Mouse (Mus musculus) v-Abl transformed pro-B cells (cell line): ENCODE measurements at regions not wholly inside any gene's neighbourhood (a gene's known extent, or its start where the extent isn't known, plus 50 kb on each side); places are given as distances from the start of the nearest gene placed in this dataset.

ENCODE experiments used
- in situ Hi-C, 2 experiments: fragments of 400-800 bp; cut with MboI; formaldehyde crosslinking; loops; one replicate each; pipeline ENCODE4 v1.15.1; 2025; ENCODE audit not compliant: unreplicated experiment in 2 of 2

DNA sequence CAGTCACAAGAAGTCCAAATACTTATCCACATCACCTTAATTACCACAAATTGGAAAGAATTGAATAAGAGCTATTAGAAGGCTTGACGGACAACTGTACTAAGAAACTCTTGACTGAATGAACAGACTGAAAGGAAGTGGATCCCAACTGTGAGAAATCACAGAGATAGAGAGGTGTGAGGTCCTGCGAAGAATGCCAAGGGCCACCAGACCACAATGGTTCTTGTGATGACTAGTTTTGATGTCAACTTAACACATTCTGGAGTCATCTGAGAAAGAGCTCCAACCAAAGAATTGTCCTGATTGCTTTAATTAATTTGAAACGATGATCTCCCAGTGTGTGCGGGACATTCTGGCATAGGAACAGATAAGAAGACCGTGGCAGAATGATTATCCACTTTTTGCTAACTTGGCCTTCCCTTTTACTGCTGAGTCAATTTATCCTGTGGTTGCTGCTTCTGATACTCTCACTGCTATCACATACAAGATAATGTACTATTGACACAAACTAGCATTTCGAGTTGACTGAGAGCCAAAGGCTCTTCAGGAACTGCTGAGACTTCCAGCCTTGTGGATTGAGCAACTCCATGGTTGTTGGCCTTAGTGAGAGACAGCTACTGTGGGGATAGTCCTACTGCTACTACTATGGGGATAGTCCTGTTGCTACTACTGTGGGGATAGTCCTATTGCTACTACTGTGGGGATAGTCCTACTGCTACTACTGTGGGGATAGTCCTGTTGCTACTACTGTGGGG, 268.5 kb downstream of the Olfr1505 start:
- in situ Hi-C loops: no loop called here

DNA sequence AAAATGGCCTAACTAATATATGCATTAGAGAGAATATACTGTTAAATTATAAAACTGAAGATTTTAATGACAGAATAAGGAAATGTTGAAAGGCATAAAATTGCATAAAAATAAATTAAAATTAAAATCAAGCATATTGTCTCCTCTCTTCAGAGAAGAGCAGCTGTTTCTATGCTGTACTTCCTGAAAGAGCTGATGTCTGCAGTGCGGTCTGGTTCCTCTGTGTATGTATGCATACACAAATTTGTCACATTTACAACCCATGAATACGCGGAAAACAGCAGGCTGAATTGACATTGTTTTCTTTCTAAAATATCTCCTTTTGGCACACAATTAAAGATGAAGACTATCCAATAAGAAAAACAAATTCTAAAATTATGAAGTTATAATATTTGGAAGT, 278.5 kb downstream of the Olfr1505 start:
- in situ Hi-C loops: no loop called here

DNA sequence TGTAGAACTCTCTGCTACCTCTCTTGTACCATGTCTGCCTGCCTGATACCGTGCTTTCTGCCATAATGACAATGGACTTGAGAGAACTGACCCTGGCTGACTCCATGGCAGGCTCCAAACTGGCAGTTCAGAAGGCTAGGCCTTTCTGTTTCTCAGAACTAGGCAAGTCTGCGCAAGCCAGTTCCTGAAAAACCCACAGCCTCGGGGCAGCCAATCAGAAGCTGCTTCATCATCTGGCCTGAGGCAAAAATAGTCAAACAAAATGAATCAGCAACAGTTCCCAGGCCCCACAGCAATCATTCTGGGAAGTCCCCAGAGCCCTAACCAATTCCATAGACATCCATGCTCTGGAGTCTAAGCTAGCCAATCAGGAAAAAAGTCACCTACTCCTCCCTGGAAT, 284.5 kb downstream of the Olfr1505 start:
- in situ Hi-C loops: no loop called here

DNA sequence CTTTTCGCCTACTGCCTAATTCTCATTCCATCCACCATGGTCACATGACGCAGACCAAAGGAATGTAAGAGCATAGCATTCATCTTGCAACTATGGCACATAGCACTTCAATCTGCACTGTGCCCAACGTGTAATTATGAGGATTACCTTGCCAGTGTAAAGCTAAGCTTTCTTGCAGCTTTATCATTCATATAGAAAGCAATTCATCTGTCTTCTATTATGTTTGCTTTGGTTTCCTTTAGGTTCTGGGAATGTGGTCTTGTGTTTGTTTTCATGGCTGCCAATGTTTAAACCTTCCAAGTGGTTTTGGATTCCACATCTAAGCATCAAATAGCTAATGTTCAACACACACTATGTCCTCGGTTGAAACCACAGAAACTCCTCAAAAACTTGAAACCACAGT, 307.2 kb downstream of the Olfr1505 start:
- in situ Hi-C loops: no loop called here

DNA sequence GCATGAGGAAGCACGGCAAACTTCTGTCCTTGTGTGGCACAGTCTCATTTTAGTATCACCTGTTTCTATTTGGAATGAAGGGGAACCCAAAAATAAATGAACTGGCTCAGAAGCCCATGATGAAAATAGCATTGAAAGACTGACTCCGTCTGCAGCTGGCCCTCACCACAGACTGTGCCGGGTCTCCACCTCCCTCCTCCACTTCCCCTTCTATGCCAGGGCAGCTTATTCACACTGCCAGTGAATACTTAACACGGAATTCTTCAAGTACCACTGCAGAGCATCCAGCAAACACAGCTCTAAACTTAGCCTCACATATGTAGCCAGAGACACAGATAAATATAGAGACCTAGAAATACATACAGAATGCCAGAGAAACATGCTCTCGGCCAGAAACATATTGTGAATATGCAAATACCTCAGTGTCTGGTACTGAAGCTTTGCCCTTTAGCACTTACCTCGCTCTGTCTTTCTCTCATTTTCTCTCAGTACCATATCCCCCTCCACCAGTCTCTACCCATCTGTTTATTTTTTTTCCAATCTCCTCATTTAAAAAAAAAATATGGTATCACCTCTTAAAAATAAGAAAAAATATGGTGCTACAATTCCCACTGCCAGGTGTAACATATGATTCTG, 311.8 kb downstream of the Olfr1505 start:
- in situ Hi-C loops: no loop called here

DNA sequence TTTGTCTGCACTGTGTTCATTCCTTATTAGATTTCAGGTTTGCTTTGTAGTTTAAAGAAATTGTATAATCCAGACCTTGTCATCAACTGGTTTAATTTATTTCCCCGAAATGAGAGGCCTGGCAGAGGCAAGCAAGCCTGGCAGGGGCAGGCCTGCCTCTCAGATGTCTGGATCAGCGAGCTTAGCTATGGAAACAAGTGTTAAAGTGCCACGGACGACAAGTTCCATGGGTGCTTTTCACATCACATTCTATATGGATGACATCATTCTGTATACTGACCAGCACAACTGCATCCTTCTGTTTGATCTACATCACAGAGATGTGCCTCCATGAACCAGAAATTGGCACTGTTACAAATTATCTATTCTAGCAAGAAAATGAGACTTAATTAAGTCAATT, 312.5 kb downstream of the Olfr1505 start:
- in situ Hi-C loops: no loop called here

DNA sequence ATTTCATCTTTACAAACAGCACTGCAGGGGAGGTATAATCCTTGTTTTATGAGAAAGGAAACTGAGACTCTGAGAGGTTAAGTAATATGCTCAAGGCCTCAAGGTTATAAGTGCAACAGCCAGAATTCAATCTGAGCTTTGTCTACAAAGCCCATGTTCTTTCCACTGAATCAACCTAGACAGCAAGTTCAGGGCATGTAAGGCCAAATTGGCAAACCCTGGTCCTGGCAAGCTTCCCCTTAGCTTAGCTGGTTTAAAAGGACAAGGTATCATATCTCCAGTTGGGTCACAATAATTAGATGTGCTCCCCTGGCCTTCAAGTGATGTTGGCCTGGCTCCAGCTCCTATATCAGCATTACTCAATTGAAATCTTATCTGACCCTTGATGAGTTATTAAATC, 313.2 kb downstream of the Olfr1505 start:
- in situ Hi-C loops: no loop called here

DNA sequence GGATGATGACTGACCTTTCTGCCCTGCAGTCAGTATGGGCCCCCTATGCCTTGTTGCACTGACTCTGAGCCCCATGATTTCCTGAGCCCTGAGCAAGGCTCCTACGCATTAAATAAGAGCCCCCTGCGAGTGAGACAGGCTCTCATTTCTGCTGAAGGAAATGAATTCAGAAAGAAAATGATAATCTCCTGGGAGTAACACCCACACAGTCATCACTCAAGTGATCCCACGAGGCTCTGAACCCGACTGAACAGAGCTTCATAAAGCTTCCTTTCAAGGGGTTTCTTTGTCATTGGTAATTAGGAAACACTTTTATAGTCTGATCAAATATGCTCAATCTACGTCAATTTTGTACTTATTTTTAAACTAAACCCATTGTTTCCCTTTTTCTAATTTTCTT, 330.2 kb downstream of the Olfr1505 start:
- in situ Hi-C loops: loop anchor here (10.0 kb wide), 2 partner anchors 141 to 341 kb away; no protein-coding TSS in a partner anchor

DNA sequence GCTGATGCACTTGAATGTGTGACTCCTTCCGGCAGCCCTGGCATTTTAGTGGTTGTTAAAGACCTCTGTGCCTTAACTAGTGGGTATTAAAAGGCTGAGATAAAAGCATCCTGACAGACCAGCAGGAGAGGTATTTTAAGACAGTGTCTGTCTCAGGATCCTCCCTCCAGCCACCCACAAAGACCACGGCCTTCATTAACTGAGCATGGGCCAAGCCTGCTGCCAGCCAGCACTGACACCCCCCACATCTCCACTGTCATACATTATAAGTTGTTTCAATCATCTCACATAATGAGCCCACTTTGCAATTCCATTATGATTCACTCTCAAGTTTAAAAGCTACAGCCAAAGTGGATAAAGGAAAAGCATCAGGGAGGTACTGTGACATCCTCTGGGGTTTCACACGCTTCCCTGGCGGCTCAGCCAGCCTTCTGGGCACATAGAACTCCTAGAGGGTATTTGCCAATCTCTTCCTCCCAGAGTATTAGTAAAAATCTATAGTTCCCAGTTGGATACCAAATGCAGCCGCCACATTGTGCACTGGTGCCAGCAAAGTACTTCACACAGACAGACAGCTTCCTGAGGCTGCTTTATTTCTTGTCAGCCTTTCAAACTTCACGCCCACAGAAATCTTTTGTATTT, 333.8 kb downstream of the Olfr1505 start:
- in situ Hi-C loops: loop anchor here (10.0 kb wide), 2 partner anchors 138 to 338 kb away; no protein-coding TSS in a partner anchor

DNA sequence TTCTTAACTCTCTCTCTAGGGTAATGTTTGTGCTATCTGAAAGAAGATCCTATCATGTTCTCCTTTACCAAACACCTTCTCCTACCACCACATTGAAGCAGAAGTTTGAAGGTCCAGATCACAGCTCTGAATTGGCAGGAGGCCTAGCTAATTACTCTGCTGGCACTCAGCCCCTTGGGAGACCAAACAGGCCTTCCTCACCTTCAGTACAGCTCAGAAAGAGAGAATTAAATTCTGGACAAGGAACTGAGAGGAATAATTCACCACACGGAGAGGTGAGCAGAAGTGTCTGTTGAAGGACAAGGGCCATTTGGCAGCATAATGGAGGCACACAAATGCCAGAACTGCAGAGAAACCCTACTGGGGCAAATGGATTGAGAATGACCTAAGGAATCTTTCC, 334.6 kb downstream of the Olfr1505 start:
- in situ Hi-C loops: loop anchor here (10.0 kb wide), 2 partner anchors 137 to 337 kb away; no protein-coding TSS in a partner anchor

DNA sequence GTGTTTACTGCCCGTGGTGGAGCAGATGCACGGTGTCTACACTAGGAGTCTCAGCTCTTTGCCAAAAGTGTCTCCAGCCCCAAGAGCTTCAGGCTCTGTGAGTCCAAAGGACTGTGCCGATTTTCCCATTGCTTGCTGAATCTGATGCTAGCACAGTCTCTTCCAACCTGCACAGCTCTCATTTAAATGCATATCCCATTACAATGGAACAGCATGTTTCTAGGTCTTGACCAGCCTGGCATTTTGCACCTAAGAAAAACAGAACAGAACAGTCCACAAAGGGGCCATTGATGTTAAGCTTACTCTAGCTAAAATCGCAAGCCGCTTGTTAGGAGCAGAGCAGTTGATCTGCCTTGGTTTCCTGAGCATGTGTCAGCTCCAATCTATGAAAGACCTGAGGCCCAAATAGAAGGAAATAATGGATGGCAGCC, 339.2 kb downstream of the Tle4 start:
- in situ Hi-C loops: no loop called here

DNA sequence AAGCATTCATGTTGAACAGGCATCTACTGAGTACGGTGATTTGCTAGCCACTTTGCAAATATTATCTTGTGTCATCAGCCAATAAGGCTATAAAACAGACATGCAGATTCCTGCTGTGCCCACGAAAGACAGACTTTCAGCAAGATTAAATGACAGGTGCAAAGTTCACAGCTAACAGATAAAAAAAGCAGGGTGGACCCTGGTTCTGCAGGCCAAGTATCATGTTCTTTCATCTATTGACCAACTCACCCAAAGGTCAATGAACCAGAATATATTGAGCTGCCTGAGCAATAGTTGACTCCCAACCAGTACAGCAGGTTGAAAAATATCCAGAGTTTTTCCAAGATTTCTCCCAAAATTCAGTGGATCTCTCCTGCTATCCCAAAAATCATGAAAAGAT, 338.6 kb downstream of the Tle4 start:
- in situ Hi-C loops: no loop called here

DNA sequence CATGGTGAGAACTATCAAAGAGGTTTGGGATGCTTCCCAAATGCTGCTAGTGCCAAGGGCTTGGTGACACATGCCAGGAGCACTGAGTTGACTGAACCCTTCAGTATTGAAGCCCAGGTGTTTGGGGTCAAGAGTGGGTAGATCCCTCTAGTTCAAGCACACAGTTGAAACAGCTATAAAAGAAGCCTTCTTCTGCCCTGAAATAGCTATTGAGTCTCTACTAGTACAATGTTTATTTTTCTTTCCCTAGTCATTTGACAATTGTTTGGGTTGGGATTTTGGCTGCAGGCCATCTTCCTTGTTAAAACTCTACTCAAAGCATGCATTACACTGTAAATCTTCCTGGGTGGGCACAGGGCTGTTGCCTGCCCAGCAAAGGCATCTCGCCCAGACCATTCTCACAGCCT, 308.5 kb downstream of the Tle4 start:
- in situ Hi-C loops: no loop called here

DNA sequence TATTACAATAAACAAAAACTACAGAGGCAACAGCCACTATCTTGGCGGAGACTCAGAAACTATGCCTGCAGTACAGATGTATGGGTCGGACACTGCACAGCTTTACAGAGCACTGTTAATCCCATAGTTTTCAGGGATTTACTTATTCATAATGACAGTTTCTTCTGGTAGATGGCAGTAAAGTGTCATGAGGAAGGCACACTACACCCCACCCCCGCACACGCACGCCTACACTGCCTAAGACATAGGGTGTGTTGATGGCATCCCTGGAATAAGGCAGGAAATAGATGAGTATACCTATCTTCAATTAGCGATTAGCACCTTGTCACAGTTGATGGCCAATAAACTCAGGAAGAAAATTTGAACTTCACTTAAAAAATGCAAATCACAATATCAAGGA, 306.9 kb downstream of the Tle4 start:
- in situ Hi-C loops: no loop called here

DNA sequence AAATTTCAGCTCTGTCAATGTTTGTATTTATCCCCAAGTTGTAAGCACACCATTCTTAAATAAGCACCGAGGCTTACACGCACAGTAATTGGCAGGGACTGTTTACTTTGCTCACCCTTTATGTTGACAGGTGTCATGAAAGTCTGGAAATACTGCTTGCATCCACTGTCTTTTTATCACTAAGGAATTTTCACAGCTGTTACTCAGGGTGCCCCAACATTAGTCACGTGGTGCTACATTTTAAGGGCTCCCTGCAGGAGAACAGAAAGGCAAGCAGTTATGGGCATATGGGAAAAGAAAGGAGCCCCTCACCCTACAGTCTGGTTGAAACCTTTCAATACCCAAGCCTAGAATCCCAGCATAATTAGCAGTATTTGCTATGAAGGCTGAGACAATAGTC, 304.7 kb downstream of the Tle4 start:
- in situ Hi-C loops: no loop called here

DNA sequence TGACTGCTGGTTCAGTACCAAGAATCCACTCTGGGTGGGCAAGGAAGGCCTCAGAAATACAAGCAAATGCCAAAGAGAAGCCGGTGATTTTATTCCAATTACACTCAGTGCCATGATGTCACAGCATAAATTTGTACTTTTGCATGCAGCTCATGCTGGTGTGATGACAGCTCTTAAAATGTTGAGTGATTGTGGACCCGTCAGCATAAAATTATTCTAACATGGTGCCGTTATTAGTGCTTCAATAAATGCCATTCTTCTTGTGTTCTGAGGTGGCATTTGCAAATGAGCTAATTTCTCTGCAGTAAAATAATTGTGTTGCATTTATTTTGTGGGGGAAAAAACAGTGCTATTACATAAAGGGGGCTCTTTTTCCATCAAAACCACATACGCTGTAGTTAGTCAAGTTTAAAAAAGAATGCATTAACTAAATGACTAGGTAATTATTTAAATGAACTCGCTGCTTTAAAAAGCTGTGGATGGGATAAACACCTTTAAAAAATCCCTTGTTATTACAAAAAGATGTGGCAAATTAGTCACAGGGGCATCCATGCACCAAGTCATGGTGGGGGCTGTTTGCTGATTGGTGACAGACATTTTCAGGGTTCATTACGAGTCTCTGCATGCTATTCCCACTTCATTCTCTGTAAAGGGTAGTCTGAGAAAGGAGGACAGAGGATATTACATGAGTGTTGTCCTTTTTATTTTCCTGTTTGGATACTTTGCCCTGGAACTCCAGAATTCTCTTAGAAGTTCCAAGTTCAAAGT, 296.5 kb downstream of the Tle4 start:
- in situ Hi-C loops: no loop called here

DNA sequence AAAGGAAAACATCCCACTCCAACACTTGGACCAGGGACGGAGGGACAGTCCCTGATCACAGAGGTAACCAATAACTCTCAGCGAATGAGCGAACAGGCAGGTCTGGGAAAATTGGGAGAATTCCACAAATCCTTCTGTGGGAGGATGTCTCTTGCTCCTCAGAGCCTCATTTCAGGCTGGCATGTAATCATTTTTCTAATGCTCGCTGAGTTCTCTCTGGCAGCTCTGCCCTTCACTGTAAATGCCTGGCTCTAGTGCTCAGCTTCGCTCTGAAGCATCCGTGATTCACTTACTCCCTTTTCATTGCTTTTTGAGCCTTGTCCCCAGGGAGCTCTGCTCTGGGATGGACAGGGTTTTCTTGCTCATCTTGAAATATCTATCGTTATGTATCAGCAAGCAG, 283.6 kb downstream of the Tle4 start:
- in situ Hi-C loops: no loop called here

DNA sequence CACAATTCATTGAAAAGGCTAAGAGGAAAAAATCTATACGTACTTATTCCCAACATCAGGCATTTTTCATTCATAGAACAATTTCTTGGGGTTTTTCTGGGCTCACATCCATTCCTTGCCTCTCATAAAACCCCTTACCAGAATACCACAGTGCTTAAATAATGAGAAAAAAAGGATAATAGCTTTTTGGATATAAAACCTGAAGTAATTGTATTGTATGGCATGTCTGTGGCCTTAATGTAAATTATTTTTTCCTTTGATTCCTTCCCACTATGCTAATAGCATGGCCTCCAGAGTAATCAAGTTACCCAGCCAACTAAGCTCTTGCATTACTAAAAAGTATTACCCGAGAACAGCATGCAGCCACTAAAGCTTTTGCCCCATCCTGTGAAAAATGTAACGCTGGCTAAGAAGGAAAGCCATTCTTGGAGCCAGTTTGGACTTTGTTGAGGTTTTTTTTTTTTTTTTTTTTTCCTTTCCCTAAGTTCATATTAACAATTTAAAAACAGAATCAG, 278.1 kb downstream of the Tle4 start:
- in situ Hi-C loops: no loop called here

DNA sequence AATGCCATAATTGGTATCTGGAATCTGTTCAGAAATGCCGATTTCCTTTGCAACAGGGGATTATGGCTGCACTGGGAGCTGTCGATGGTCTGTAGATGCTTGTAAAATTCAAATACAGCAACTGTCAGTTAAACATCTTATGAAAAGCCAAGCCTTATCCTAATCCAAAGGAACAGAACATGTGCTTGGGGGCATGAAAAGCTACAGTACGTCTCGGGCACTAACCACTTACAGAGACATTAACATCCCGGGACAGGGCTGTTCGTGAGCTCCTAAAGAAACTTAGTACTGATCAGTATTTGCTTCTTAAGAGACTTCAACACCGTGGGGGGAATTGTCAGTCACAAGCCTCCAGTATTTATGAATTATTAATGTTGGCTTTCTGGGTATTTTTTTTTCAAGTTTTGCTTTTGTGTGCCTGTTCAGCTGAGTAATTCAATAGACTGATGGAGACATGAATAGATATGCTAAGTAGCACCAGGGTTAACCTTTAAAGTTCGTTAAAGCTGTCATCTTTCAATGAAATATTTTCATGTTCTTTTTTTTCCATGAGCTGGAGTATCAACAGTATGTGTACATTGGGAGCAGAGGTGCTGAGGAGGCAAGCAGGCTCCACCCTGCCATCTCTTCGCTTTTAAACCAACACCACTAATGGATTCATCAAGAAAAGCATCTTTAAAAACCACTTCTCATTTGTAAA, 272.3 kb downstream of the Tle4 start:
- in situ Hi-C loops: no loop called here
